Mouse (Mus musculus) intestine, embryonic 14.5 days (tissue): ENCODE measurements around the gene Fgfr2. TPM values are rescaled to one million over a fixed set of nuclear protein-coding genes. Genes with fewer than 3 reads are reported as not detected.

Experiments
- ATAC-seq: fragments of 200-750 bp; cut with Nextera tagmentation; replicated peaks from 2 replicates; pipeline ENCODE4 v1.8.0; 2017; ENCODE audit warnings: low read depth, moderate number of reproducible peaks, moderate TSS enrichment, moderate library complexity; ENCODE audit not compliant: low FRiP score, low TSS enrichment
- DNase-seq: peaks from one replicate; pipeline ENCODE4 v3.0.0-alpha.2; 2018; ENCODE audit warnings: low spot score
- H3K27ac ChIP-seq: fragments of 300-500 bp; sonication (generic); 2 replicates; pipeline ENCODE4 v1.5.1; 2014; ENCODE audit warnings: low read depth, mild to moderate bottlenecking, control low read depth
- H3K27me3 ChIP-seq: fragments of 300-500 bp; sonication (generic); replicated peaks from 2 replicates; pipeline ENCODE4 v1.6.1; 2014; ENCODE audit warnings: low read length, control low read depth; ENCODE audit not compliant: control insufficient read depth, insufficient read depth
- H3K36me3 ChIP-seq: fragments of 300-500 bp; sonication (generic); 2 replicates; pipeline ENCODE4 v1.6.1; 2014; ENCODE audit warnings: low read length, control low read depth; ENCODE audit not compliant: control insufficient read depth, insufficient read depth
- H3K4me1 ChIP-seq: fragments of 300-500 bp; sonication (generic); replicated peaks from 2 replicates; pipeline ENCODE4 v1.6.1; 2014; ENCODE audit warnings: low read length, control low read depth, mixed read lengths; ENCODE audit not compliant: control insufficient read depth, insufficient read depth
- H3K4me2 ChIP-seq: fragments of 300-500 bp; sonication (generic); 2 replicates; pipeline ENCODE4 v1.6.1; 2014; ENCODE audit warnings: low read length
- H3K4me3 ChIP-seq: fragments of 300-500 bp; sonication (generic); 2 replicates; pipeline ENCODE4 v1.5.1; 2014; ENCODE audit warnings: low read depth, low read length, control low read depth, mixed read lengths
- H3K9ac ChIP-seq: fragments of 300-500 bp; sonication (generic); 2 replicates; pipeline ENCODE4 v1.6.1; 2014; ENCODE audit warnings: mild to moderate bottlenecking, low read length
- H3K9me3 ChIP-seq: fragments of 300-500 bp; sonication (generic); 2 replicates; pipeline ENCODE4 v1.6.1; 2016; ENCODE audit warnings: low read length, control low read depth; ENCODE audit not compliant: control insufficient read depth
- WGBS: fragments of 180-500 bp; shearing (Covaris S2); extraction: QIAGEN DNeasy Blood & Tissue Kit; methylation state at CpG from one replicate; pipeline ENCODE4 v1.1.7; 2014; 5-methylcytosine and 5-hydroxymethylcytosine counted together
- polyA plus RNA-seq: library from polyadenylated mRNA; unstranded; fragments of >200 nt; fragmentation: Nextera tagmentation; extraction: Ambion mirVana; gene quantifications from 2 replicates; pipeline ENCODE4 v1.2.1, GENCODE M21; 2014

Gene Fgfr2
- polyA plus RNA-seq, 1 experiment from 2014 or later, result 105 TPM

- no peak overlapping the region for H3K27ac ChIP-seq
- no peaks in the 10 kb centered on the region for H3K9me3 ChIP-seq
- ATAC-seq (no peak), DNase-seq (no peak)
- H3K4me3 ChIP-seq, result no peak overlapping the region
- no peak overlapping the region for H3K4me2 ChIP-seq
- H3K9ac ChIP-seq, result no peak overlapping the region
- H3K27me3 ChIP-seq, result no peaks in the 10 kb centered on the region
- H3K36me3 ChIP-seq, result no peaks in the 10 kb centered on the region
- H3K4me1 ChIP-seq, result peaks cover 68% of the 10 kb centered on the region
- 75% methylated on average over 5 of the region's 5 CpGs for WGBS
Measured at GRCm38 (mm10) chr7:132305492-132306375, 817.4 kb downstream of the Fgfr2 start.

DNA sequence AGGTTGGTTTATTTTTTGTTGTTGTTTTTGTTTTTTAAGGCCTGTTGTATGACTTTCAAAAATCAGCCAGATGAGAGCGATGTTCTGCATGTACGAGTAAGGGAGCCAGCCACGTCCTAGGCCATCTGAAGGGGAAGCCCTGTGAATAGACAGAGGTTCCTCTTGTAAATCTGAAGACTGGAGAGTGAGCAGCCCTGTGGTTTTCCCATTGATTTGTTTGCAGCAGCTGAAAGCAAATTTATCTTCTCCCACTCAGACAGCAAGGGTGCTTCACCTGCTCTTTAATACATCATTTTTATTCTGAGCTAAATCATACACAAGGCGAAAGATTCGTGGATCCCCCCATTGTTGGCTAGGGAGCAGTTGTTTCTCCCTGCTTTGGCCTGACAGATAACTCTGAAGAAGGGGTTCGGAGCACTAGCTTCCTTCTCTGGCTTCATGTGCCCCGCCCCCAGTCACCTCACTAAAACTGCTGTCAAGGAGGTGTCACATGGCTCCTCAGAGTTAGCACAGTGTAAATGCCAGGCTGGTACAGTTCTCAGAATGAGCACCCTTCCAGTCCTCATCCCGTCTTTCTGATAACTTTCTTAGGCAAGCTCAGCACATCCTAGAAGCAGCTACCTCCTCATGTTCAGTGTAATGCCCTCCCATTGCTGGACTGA, 818.6 kb downstream of the Fgfr2 start:
- no peak overlapping the region for H3K4me2 ChIP-seq
- no peaks in the 10 kb centered on the region for H3K9me3 ChIP-seq
- no peak overlapping the region for H3K27ac ChIP-seq
- WGBS, result 47% methylated on average over 8 of the region's 8 CpGs
- ATAC-seq, result no peak
- no peak overlapping the region for H3K9ac ChIP-seq
- no peaks in the 10 kb centered on the region for H3K27me3 ChIP-seq
- no peak overlapping the region for H3K4me3 ChIP-seq
- DNase-seq, result no peak
- H3K4me1 ChIP-seq, result peaks cover 68% of the 10 kb centered on the region
- H3K36me3 ChIP-seq, result no peaks in the 10 kb centered on the region

DNA sequence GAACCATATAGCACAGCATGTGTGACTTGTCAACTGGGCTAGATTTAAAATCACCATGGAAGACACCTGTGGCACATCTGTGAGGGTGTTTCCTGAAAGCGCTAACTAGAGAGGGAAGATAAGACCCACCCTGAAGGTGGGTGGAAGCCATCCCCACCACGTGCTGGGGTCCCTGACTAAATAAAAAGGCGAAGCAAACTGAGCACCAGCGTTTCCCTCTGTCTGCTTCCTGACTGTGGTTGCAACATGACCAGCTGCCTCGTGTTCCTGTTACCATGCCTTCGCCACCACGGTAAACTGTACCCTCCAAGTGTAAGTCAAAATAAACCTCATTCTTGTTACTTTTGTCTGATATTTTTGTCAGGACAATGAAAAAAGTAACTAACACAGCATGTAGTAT, 819.2 kb downstream of the Fgfr2 start:
- 54% methylated on average over 7 of the region's 7 CpGs for WGBS
- Histone ChIP-seq H3K9ac (no peak overlapping the region), H3K27me3 (no peaks in the 10 kb centered on the region), H3K4me1 (peaks cover 67% of the 10 kb centered on the region), H3K9me3 (no peaks in the 10 kb centered on the region), H3K27ac (no peak overlapping the region), H3K4me3 (no peak overlapping the region), H3K4me2 (no peak overlapping the region), H3K36me3 (no peaks in the 10 kb centered on the region)
- DNase-seq (no peak), ATAC-seq (no peak)

DNA sequence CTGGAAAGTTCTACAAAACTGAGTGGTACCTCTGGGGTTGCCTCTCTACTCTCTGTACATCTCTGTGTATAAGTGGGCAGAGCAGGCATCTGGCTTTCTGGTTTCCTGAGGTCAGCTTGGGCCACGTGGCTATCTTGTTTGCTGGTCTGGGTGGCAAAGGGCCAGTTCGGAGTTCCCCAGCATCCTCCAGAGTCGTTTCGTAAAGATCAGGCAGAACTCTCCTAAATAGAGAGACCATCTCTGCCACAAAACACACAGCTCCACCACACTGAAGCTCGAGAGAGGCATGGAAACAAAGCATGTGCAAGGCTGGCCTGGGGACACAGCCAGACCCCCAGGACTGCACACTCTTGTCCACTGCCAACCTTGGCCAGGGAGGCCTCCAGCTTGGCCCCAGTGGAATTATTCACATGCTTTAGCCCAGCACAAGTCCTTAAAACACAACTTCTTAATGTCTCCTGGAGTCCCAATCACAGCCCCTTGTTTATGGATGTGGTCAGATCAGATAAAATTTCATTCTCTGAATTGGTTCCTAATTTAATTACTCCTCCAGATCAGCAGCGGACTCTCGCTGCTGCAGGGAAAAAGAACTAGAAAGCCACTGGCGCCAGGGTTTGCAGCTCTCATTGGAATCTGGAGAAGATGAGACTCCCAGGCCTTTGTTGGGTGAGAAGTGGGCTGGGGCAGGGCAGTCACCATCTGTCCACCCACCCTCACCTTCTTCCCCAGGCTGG, 820.5 kb downstream of the Fgfr2 start:
- WGBS, result 69% methylated on average over 8 of the region's 8 CpGs
- Histone ChIP-seq H3K9ac (no peak overlapping the region), H3K4me2 (no peak overlapping the region), H3K27me3 (no peaks in the 10 kb centered on the region), H3K36me3 (no peaks in the 10 kb centered on the region), H3K4me1 (peaks cover 62% of the 10 kb centered on the region), H3K27ac (no peak overlapping the region), H3K9me3 (no peaks in the 10 kb centered on the region), H3K4me3 (no peak overlapping the region)
- no peak for ATAC-seq
- DNase-seq, result no peak

DNA sequence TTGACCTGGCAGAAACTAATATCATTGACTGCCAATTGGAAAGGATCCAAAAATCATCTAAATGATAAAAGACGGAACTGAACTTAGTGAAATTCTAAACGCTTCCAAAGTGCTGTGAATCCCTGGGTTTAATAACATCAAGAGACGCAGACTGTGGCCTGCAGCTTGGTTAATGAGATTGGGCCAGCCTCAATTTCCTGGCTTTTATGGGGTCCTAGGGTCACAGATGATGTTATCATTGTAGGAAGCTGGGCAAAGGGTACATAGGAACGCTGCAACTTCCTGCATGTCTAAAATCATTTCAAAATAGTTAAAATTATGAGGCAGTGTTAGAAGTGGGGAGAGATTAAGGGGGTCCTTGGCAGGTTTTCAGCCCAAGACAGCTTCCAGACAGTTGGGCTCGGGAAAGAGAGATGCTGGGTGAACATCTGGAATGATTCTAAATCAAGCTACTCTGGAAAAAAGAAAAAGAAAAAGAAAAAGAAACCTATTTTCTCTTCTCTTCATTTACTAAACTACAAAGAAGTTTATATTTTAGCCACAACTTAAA, 823.4 kb downstream of the Fgfr2 start:
- peaks cover 53% of the 10 kb centered on the region for H3K4me1 ChIP-seq
- H3K9ac ChIP-seq, result no peak overlapping the region
- no peak overlapping the region for H3K4me3 ChIP-seq
- H3K27me3 ChIP-seq, result no peaks in the 10 kb centered on the region
- H3K4me2 ChIP-seq, result no peak overlapping the region
- DNase-seq (no peak), ATAC-seq (no peak)
- no peak overlapping the region for H3K27ac ChIP-seq
- 27% methylated on average over 5 of the region's 5 CpGs for WGBS
- no peaks in the 10 kb centered on the region for H3K9me3 ChIP-seq
- no peaks in the 10 kb centered on the region for H3K36me3 ChIP-seq

DNA sequence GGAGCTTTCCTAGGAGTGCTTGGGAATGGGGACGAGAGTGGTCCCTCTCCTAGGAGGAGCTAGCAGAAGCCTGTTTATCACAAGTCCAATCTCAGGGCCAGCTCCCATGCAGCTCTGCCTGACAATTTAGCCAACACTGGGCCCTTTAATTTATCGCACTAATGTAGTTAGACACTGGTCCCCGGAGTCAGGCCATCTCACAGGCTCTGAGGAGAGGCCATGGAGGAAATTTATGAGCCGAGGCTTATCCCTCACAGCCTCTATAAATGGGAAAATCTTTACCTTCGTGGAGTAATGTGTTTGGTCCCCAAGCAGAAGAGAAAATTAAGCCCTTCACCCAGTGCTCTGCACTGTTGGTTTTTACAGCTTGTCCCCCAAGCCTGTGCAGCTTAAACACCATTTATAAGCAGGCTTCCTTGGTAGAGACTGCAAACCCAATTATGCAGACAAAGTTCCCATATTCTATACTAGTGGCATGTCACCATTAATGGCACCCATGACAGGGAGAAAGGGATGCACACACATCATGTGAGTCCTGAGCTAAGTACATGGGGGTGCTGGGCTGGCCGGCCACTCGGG, 824.6 kb downstream of the Fgfr2 start:
- Histone ChIP-seq H3K9me3 (no peaks in the 10 kb centered on the region), H3K4me2 (no peak overlapping the region), H3K4me1 (peaks cover 41% of the 10 kb centered on the region), H3K27ac (no peak overlapping the region), H3K36me3 (no peaks in the 10 kb centered on the region), H3K4me3 (no peak overlapping the region), H3K27me3 (no peaks in the 10 kb centered on the region), H3K9ac (no peak overlapping the region)
- 79% methylated on average over 7 of the region's 7 CpGs for WGBS
- no peak for ATAC-seq
- DNase-seq, result no peak

DNA sequence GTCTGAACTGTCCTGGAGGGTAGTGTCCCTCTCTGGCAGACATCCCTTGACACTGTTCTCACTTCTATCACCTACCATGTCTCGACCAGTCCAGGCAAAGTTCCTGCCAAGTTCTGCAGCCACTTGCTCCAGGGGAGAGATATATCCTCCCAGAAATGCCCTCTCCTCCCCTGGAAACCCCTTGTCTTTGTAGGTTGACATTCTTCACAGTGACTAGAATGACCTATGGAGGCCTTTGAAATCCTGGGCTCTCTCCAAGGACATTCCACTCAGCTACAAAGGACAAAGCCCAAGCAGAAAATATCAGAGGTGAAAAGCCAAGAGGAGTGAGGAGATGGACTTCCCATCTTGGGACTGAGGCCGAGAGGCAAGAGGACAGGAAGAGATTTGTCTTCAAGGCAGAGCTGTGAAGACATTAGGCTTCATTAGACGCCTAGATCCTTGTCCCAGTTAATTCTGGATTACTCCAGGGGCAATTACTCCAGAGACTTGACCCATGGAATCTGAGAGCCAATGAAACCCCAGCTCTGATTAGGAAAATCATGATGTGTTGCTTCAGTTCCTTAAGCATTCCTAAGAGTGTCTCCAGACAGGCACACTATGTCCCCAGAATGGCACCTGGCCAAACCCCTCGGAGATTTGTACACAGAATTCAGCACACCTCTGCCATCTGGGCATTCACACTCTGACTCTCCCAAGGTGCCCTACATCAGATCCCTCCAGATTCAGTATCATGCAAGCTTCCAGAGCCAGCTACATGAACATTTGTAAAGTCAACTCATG, 826.3 kb downstream of the Fgfr2 start:
- no peak overlapping the region for H3K9ac ChIP-seq
- no peak overlapping the region for H3K4me2 ChIP-seq
- H3K4me3 ChIP-seq, result no peak overlapping the region
- no peak for DNase-seq
- H3K27me3 ChIP-seq, result no peaks in the 10 kb centered on the region
- no peaks in the 10 kb centered on the region for H3K9me3 ChIP-seq
- no peak overlapping the region for H3K27ac ChIP-seq
- 57% methylated on average over 4 of the region's 4 CpGs for WGBS
- no peak for ATAC-seq
- H3K4me1 ChIP-seq, result peaks cover 26% of the 10 kb centered on the region
- H3K36me3 ChIP-seq, result no peaks in the 10 kb centered on the region

DNA sequence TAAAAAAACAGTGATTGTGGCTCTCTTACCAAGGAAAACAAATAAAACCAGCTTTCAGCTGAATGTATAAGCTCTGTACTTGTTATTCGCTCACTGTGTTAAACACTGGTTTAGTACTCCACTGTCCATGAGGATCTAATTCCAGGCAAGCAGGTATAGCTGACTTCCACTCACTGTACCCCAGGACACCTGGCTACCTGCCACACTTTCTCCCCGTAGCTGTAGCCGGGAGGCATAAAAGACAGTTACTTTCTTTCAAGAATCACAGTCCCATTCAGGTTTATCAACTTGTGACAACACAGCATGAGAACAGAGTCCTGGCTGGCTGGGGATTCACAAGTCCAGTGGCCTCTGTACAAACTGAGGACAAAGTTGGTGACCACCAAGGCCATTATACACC, 827.0 kb downstream of the Fgfr2 start:
- DNase-seq, result no peak
- no peak overlapping the region for H3K4me2 ChIP-seq
- H3K36me3 ChIP-seq, result no peaks in the 10 kb centered on the region
- 87% methylated on average over 3 of the region's 3 CpGs for WGBS
- H3K9me3 ChIP-seq, result no peaks in the 10 kb centered on the region
- H3K27ac ChIP-seq, result no peak overlapping the region
- no peak overlapping the region for H3K9ac ChIP-seq
- no peaks in the 10 kb centered on the region for H3K27me3 ChIP-seq
- no peak overlapping the region for H3K4me3 ChIP-seq
- H3K4me1 ChIP-seq, result peaks cover 24% of the 10 kb centered on the region
- ATAC-seq, result no peak
